Mouse (Mus musculus) testis, adult 2 months (tissue): ENCODE data around the gene Mvb12b. TPM values are rescaled to one million over a fixed set of nuclear protein-coding genes. Genes with fewer than 3 reads are reported as not detected.

ENCODE experiments used
- H3K27ac ChIP-seq: fragments of 200-500 bp; 2 replicates; pipeline ENCODE4 v1.5.1; 2012; ENCODE audit warnings: low read depth, low read length; ENCODE audit not compliant: control insufficient read depth, insufficient read depth
- H3K27me3 ChIP-seq: fragments of 200-500 bp; 2 replicates; pipeline ENCODE4 v1.6.1; 2012; ENCODE audit warnings: mild to moderate bottlenecking, low read length, moderate library complexity; ENCODE audit not compliant: control insufficient read depth, insufficient read depth
- H3K36me3 ChIP-seq: fragments of 200-500 bp; 2 replicates; pipeline ENCODE4 v1.6.1; 2012; ENCODE audit warnings: mild to moderate bottlenecking, low read length; ENCODE audit not compliant: control insufficient read depth, insufficient read depth
- H3K4me1 ChIP-seq: fragments of 200-500 bp; 2 replicates; pipeline ENCODE4 v1.6.1; 2012; ENCODE audit warnings: low read length; ENCODE audit not compliant: control insufficient read depth, insufficient read depth
- H3K4me3 ChIP-seq: fragments of 200-500 bp; 2 replicates; pipeline ENCODE4 v1.5.1; 2012; ENCODE audit warnings: low read depth, mild to moderate bottlenecking, low read length, moderate library complexity, mixed read lengths; ENCODE audit not compliant: control insufficient read depth
- CTCF ChIP-seq: fragments of 200-500 bp; IDR thresholded peaks from 2 replicates; pipeline ENCODE4 v1.5.1; 2012; ENCODE audit warnings: low read depth, mild to moderate bottlenecking, inconsistent platforms, low read length, moderate library complexity; ENCODE audit not compliant: control insufficient read depth, insufficient read depth, insufficient replicate concordance
- POLR2A ChIP-seq: fragments of 200-500 bp; IDR thresholded peaks from 2 replicates; pipeline ENCODE4 v1.6.1; 2012; ENCODE audit warnings: low read depth, mild to moderate bottlenecking, inconsistent platforms, low read length, moderate library complexity; ENCODE audit not compliant: control insufficient read depth
- polyA plus RNA-seq: library from polyadenylated mRNA; depleted of rRNA; stranded (reverse); fragments of >200 nt; gene quantifications from 2 replicates; pipeline ENCODE4 v1.2.3, GENCODE M21; 2012; rRNA removed

Mvb12b gene
- polyA plus RNA-seq, 1 experiment, result 2.0 TPM

- no peaks in the 10 kb centered on the region for H3K27me3 ChIP-seq
- no peak overlapping the region for H3K27ac ChIP-seq
- H3K4me1 ChIP-seq, result no peaks in the 10 kb centered on the region
- TF ChIP-seq CTCF, result no peak
- TF ChIP-seq POLR2A, result no peak
- H3K4me3 ChIP-seq, result no peak overlapping the region
- H3K36me3 ChIP-seq, result no peaks in the 10 kb centered on the region
Measured at GRCm38 (mm10) chr2:33683095-33683494, 204.7 kb downstream of the Mvb12b start.

- Histone ChIP-seq H3K27me3 (no peaks in the 10 kb centered on the region), H3K4me3 (no peak overlapping the region), H3K4me1 (no peaks in the 10 kb centered on the region), H3K36me3 (no peaks in the 10 kb centered on the region), H3K27ac (no peak overlapping the region)
- peak; percentile 90; the same call in 1 of the 2 replicates for TF ChIP-seq CTCF
- no peak for TF ChIP-seq POLR2A
Measured at GRCm38 (mm10) chr2:33682219-33682618, 205.5 kb downstream of the Mvb12b start.

Other genes with a start within 250 kb of the Mvb12b start
- gene Lmx1b, start 247.4 kb downstream of the Mvb12b start, polyA plus RNA-seq, result 0.09 and 0.14 TPM in 2 replicates